Mouse (Mus musculus): ENCODE measurements at regions not wholly inside any gene's neighbourhood (a gene's known extent, or its start where the extent isn't known, plus 50 kb on each side); places are given as distances from the start of the nearest gene placed in this dataset.

DNA sequence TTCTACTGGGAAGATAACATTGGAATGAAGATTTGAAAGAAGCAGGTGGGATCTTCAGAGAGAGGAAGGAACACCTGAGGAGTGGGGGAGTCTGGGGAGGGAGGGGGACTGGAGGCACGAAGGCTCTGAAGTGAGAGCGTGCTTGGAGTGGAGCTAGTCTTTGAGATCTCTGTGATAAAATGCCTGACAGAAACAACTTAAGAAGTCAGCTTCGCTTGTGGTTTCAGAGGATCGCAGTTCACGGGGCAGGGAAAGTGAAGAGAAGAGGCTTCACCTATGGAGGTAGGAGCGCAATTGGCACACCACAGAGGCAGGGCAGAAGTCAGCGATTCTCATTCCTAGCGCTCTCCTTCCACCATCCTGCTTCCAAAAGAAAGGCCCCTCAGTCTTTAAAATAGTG, 90.4 kb upstream of the Eomes start:
- TF ChIP-seq CTCF (IDR thresholded peaks at IDR 0.05; ENCODE audit: low read depth, low read length) (no peak), POLR2A (IDR thresholded peaks at IDR 0.05; ENCODE audit: extremely low read depth, insufficient read depth, low read length) (no peak)

Measured in liver, adult 2 months (tissue).